Mouse (Mus musculus): ENCODE results near the gene Bcorl1.
"Not testable (repeated sequence)": the region's sequence is repeated elsewhere in the genome, so short reads cannot be mapped to it uniquely, and the experiment has no call there.

Gene Bcorl1

DNA sequence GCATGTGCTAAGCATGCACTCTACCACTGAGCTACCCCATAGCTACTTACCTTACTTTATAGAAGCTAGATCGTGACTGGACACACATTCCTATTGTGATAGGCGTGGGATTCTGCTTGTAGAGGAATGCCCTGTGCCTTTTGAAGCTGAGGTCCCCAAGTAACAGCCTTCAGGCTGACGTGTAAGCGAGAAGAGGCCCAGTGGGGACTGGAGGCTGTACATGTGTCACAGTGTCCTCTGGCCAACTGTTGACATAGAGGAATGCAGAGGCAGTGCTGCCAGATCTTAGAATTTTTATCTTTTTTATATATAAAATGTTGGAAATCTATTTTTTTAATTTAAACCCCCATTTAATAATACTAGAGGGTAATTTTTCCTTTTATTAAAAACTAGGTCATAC, 58.8 kb downstream of the Bcorl1 start:
- DNase-seq, result no peak

GRCm38 (mm10) chrX:48405141-48405540, 64.0 kb downstream of the Bcorl1 start:
- no peak for DNase-seq

DNA sequence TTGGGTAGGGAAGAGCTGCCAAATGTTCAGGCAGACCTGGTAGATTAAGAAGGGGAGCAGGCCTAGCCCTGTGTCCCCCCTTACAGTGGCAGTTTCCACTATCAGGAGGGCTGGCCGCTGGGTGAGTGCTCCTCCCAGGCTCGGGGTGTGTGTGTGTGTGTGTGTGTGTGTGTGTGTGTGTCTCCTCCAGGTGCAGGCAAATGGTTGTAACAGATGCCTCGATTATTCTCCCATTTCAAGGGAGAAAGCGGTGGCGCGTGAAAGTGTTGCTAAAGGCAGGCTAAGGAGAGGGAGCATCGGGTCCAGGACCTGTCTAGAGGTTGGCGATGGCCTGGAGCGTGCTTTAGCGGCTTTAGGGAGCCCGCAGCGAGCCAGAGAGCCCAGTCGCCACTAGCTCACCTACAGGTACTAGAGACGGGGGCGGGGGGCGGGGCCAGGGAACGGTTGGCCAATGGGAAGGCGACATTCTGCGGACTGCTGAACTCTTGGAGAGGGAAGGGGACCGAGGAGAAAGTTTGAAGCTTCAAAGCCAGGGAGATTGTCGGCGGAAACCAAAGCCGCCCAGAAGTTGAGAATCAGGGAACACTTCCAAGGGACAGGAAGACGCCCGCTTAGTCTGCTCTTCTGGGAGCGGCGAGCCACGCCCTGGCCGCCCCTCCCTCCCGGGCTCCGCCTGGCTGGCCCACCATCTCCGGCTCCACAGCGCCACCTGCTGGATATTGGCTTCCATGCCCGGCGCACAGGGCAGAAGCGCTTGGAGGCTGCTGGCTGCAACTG, 68.6 kb downstream of the Bcorl1 start:
- peak; percentile 84 for DNase-seq

DNA sequence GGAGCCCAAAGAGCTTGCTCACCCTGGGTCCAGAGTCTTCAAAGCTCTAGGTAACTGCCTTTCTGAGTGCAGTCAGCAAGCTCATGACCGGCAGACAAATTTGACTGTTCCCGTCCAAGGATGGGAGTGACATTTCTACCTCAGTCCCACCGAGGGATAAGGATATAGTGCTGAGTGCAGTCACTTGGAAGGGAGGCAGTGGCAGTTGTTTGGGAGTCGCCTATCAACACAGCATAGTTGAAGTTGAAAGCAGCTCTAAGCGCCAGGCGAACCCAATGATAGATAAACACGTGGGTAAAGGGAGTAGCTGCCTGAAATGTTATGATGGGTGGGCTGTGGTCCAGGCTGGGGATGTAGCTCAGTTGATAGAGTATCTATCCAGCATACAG, 69.2 kb downstream of the Bcorl1 start:
- no peak for DNase-seq

GRCm38 (mm10) chrX:48412629-48413028, 71.5 kb downstream of the Bcorl1 start:
- no peak for DNase-seq

DNA sequence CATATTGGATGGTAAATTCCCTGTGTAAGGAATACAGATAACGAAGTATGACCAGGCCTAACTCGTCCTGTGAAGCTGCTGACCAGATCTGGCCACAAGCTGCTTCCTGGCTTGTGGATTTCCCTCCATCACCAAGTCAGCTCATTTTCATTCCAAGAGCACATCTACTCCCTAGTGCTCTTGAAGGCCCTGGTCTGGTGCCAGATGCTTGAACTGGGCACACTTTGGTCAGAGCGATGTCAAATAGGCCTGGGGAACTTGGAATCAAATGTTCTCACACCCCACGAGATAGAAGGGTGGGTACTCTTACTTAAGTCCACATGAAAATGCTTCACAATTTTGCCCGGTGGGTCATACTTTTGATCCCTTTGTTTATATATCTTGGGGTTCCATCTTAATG, 73.1 kb downstream of the Bcorl1 start:
- DNase-seq, result no peak

DNA sequence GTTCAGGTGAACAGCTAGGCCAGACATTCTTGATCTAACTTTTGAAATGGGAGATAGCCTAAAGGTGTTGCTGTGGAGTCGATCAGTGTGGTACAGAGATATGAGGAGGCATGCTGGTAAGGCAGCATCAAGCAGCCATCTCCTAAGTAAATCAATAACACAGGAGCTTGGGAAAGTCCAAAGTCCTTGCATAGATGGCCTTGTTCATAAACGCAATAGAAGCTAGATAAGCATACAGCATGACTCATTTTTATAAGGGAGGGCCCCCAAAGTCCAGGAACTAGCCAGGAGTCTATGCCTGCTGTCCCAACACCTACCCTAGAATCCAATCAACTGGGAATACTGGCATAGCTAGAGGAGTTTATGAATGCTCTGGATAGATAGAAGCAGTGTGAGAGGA, 77.3 kb downstream of the Bcorl1 start:
- no peak for DNase-seq

DNA sequence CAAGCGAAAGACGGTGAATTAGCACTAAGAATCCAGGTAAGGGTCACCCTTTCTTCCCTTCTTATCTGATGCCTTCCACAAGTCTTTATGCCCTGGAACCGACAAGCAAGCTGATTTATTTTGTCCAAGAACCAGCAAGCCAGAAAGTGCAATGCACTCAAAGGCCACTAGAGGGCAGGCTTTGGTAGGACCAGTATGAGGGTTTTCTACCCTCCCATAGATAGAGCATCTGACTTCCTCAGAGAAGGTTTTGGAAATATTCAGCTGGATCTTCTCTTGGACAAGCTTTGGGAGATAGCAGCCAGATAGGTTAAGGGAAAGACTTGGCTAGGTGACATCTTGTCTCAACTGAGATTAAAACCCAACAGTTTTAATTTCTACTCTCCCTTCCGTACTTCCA, 81.8 kb downstream of the Bcorl1 start:
- DNase-seq, result peak; percentile 74

DNA sequence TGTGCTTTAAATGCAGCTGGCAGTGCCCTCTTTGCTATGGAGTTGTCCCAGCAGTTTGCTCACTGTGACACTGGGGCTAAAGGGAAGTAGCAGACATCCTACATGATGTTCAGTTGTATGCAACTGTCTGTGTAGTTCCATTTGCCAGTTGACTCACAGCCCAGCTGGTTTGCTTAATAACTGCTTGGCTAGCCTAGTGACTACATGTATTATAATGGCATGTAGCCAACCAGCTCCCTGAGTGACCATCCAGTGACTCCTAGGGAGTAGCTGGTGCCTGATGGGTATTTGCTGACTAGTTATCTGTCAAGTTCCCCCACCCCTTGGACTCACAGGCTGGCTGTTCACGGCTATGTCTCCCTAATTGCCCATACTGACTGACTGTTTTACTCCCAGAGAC, 82.5 kb downstream of the Bcorl1 start:
- no peak for DNase-seq

DNA sequence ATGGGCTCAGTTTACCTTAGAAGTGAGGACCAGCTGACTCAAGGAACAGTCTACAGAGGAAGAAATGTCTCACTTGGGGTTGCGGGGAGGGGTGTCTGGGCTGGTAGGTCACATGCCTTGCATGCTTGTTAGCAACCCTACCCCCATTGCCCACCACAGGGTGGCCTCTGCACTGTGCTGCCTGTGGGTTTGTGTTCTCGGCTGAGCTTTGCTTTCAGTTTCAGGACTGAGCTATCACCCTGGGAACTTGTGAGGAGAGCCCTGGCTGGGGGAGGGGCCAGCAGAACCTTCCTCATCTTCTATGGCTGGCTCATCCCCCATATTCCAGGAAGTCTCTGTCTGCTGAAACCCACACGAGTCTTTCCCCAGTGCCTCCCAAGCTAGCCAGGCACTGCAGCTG, 83.4 kb downstream of the Bcorl1 start:
- DNase-seq, result peak; percentile 68 to 84

DNA sequence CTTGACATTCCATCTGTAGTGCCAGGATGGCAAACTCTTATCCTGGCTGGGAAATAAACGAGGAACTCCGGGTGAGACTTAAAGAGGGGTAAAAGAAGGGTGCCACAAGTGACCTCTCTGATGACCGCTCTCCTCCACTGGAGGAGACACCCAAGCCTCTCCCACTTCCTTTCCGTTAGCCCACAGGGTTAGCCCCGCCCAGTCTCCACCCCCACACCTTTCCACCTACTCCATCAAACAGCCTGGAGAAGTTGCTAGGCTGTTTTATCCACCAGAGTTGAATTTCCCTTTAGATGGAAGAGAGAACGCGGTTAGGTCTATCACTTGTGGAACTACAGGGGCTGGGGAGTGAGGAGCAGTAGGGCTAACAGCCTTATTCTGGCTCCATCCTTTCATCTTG, 84.1 kb downstream of the Bcorl1 start:
- DNase-seq, result peak; percentile 84 to 87

DNA sequence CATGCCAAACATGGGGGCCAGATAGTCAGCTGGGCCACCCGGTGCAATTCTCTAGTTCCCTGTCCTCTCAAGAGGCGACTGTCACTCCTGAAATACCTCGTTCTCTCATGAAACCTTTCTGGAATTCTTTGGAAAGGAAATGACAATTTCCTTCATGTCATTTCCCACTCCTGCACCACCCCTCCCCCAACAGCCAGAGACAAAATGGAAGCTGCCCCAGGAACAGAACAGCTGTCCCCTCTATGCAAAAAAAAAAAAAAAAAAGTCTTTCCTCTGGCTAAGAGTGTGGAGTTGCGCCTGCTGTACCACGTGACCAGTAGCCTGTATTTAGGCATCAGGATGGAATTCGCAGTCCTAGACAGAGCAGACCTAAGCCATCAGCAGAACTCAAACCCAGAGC, 87.1 kb downstream of the Bcorl1 start:
- no peak for DNase-seq

GRCm38 (mm10) chrX:48428642-48429041, 87.5 kb downstream of the Bcorl1 start:
- DNase-seq, result no peak

DNA sequence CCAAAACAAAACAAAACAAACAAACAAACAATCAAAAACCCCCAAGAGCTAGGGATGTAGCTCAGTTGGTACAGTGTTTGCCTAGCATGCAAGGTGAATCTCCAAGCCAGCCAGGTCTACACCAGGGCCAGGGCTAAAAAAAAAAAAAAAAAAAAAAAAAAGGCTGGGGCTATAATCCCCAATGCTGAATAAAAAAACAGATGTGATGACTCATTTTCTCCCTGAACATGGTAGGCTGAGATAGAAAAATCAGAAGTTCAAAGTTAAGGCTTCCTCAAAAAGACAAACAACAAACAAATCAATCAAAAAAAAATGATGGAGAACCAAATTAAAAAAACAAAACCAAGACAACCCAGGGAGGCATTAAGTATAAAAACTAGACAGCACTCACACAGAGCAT, 87.9 kb downstream of the Bcorl1 start:
- no peak for DNase-seq

GRCm38 (mm10) chrX:48429538-48429937, 88.4 kb downstream of the Bcorl1 start:
- DNase-seq, result peak; percentile 71 to 79

GRCm38 (mm10) chrX:48432599-48433526, 91.7 kb downstream of the Bcorl1 start:
- DNase-seq, result peak in 1 of 2 experiments; percentile 29

DNA sequence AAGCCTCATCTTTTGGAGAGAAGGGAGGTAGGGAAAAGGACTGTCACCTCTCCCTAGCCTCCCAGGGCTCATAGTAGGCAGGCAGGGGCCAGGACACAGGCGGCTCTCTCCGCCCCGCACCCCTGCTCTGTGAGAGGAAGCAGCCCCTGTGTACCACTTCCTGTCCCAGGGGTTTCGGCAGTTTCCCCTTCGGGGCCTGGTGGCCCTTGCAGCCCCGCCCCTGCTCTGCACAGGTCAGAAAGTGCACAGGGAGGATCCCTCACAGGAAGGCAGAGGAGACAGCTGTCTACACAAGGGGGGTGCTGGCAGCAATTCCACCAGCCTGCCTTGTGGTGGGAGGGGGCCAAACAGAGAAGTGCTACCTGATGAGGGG, 92.4 kb downstream of the Bcorl1 start:
- peak; percentile 85 to 94 for DNase-seq

GRCm38 (mm10) chrX:48434251-48434650, 93.1 kb downstream of the Bcorl1 start:
- no peak for DNase-seq

- peak; percentile 49 to 74 for DNase-seq
Measured at GRCm38 (mm10) chrX:48435477-48435900, 94.3 kb downstream of the Bcorl1 start.

DNA sequence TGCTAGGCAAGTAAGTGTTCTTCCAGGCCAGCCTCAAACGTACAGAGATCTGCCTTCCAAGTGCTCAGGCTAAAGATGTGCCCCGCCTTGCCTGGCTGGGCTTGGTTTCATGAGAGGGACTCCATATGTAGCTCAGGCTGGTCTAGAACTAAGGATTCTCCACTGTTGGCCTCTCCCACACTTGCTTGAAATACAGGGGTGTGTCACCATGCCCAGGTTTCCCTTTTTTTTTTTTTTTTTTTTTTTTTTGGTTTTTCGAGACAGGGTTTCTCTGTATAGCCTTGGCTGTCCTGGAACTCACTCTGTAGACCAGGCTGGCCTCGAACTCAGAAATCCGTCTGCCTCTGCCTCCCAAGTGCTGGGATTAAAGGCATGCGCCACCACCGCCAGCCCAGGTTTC, 94.9 kb downstream of the Bcorl1 start:
- not testable (repeated sequence) for DNase-seq

DNA sequence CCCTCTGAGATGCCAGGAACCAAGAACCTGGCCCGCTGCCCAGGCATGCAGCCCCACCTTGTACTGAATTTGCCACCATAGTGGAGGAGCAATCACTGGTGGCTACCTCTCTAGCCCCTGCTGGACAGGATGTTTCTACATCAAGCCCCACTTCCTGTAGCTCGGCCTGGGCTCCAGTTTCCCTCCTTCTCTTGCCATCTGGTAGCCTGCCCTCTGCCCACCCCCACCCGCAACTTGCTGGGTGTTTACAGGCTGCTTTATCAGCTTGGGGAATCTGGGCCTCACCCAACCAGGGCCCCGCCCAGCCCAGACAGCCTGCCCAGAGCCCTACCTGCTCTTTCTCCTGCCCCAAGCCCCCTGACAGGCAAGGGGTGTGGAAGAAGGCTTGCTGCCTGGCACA, 97.9 kb downstream of the Bcorl1 start:
- peak in 1 of 2 experiments; percentile 48 for DNase-seq

GRCm38 (mm10) chrX:48441548-48441947, 100.4 kb downstream of the Bcorl1 start:
- DNase-seq, result no peak

GRCm38 (mm10) chrX:48441954-48442353, 100.8 kb downstream of the Bcorl1 start:
- no peak for DNase-seq

DNA sequence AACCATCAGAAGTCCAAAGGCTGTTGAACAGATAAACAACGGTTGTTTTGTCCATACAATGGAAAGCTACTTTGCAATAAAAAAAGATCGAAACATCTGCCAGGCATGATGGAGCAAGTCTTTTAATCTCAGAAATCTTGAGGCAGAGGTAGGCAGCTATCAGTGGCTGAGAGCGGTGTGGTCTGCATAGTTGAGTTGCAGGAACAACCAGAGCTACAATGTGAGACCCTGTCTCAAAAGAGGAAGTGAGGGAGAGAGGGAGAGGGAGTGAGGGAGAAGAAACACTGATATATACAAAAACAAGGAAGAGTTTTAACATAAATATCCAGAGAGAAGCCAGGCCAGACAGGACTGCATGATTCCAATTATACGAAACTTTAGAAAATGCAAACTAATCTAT, 103.5 kb downstream of the Bcorl1 start:
- no peak for DNase-seq

Measured in thymus, postnatal 36 days (tissue).